Mouse (Mus musculus) C2C12 (cell line): ENCODE measurements at regions not wholly inside any gene's neighbourhood (a gene's known extent, or its start where the extent isn't known, plus 50 kb on each side); places are given as distances from the start of the nearest gene placed in this dataset.

Experiments used
- CEBPB ChIP-seq: IDR thresholded peaks from one replicate; pipeline ENCODE4 v1.6.1; 2011; ENCODE audit warnings: low read depth, mild to moderate bottlenecking, control low read depth, moderate library complexity
- CTCF ChIP-seq: IDR thresholded peaks from one replicate; pipeline ENCODE4 v1.5.1; 2011; ENCODE audit not compliant: control insufficient read depth, insufficient read depth, insufficient read length
- MYOG ChIP-seq: IDR thresholded peaks from one replicate; pipeline ENCODE4 v1.6.1; 2011; ENCODE audit not compliant: control insufficient read depth, insufficient read length; ENCODE audit errors: extremely low read depth

- TF ChIP-seq CEBPB, result no peak
- TF ChIP-seq CTCF, result no peak
- no peak for TF ChIP-seq MYOG
Measured at GRCm38 (mm10) chr13:99759256-99760044, 141.4 kb downstream of the Cartpt start.
